Mouse (Mus musculus): ENCODE measurements around the gene Smco4. TPM values are rescaled to one million over a fixed set of nuclear protein-coding genes. Genes with fewer than 3 reads are reported as not detected.
A peak's percentile ranks its signal among the peaks of the same experiment; 100 is the strongest.
"Not testable (repeated sequence)": the region's sequence is repeated elsewhere in the genome, so short reads cannot be mapped to it uniquely, and the experiment has no call there.

Gene Smco4
- 1 to 10 TPM; 6.6 to 9.6 (median 8.9) TPM for total RNA-seq (2022)

GRCm38 (mm10) chr9:15493235-15493924 is at the start of gene Smco4:
TSS of gene Smco4 (plus strand) at chr9:15493432.
- DNase-seq (ENCODE audit: low spot score in 2 of 2) = peak in 1 of 2 experiments; percentile 34

GRCm38 (mm10) chr9:15447397-15447796 is 45.8 kb upstream of the Smco4 start:
- DNase-seq (ENCODE audit: low spot score in 2 of 2) = no peak

- no peak for DNase-seq (ENCODE audit: low spot score in 2 of 2)
These were observed 42.3 kb upstream of the Smco4 start for GRCm38 (mm10) chr9:15450921-15451320.

GRCm38 (mm10) chr9:15472256-15472655 is 21.0 kb upstream of the Smco4 start:
- DNase-seq (ENCODE audit: low spot score in 2 of 2) = no peak

GRCm38 (mm10) chr9:15473206-15473605 is 20.0 kb upstream of the Smco4 start:
- DNase-seq (ENCODE audit: low spot score in 2 of 2) = no peak

GRCm38 (mm10) chr9:15477556-15477955 is 15.7 kb upstream of the Smco4 start:
- DNase-seq (ENCODE audit: low spot score in 2 of 2) = no peak

- no peak for DNase-seq (ENCODE audit: low spot score in 2 of 2)
These were observed 5.4 kb upstream of the Smco4 start for GRCm38 (mm10) chr9:15487682-15488424.

- no peak for DNase-seq (ENCODE audit: low spot score in 2 of 2)
These were observed 3.9 kb upstream of the Smco4 start for GRCm38 (mm10) chr9:15489293-15489692.

GRCm38 (mm10) chr9:15490331-15491100 is 2.7 kb upstream of the Smco4 start:
- DNase-seq (ENCODE audit: low spot score in 2 of 2) = no peak

- DNase-seq (ENCODE audit: low spot score in 2 of 2) = no peak
These were observed 1.5 kb upstream of the Smco4 start for GRCm38 (mm10) chr9:15491686-15492085.

- DNase-seq (ENCODE audit: low spot score in 2 of 2) = no peak
These were observed 831 bp upstream of the Smco4 start for GRCm38 (mm10) chr9:15492401-15492800.

- DNase-seq (ENCODE audit: low spot score in 2 of 2) = peak; percentile 29 to 60
These were observed 810 bp downstream of the Smco4 start for GRCm38 (mm10) chr9:15493925-15494558.

- DNase-seq (ENCODE audit: low spot score in 2 of 2) = not testable (repeated sequence)
These were observed 2.0 kb downstream of the Smco4 start for GRCm38 (mm10) chr9:15495281-15495680.

GRCm38 (mm10) chr9:15495921-15496577 is 2.8 kb downstream of the Smco4 start:
- DNase-seq (ENCODE audit: low spot score in 2 of 2) = no peak

- no peak for DNase-seq (ENCODE audit: low spot score in 2 of 2)
These were observed 6.8 kb downstream of the Smco4 start for GRCm38 (mm10) chr9:15500025-15500424.

GRCm38 (mm10) chr9:15501319-15502256 is 8.4 kb downstream of the Smco4 start:
- DNase-seq (ENCODE audit: low spot score in 2 of 2) = no peak

GRCm38 (mm10) chr9:15502476-15502875 is 9.2 kb downstream of the Smco4 start:
- no peak for DNase-seq (ENCODE audit: low spot score in 2 of 2)

- DNase-seq (ENCODE audit: low spot score in 2 of 2) = no peak
These were observed 10.1 kb downstream of the Smco4 start for GRCm38 (mm10) chr9:15503307-15503706.

GRCm38 (mm10) chr9:15503827-15504226 is 10.6 kb downstream of the Smco4 start:
- no peak for DNase-seq (ENCODE audit: low spot score in 2 of 2)

- no peak for DNase-seq (ENCODE audit: low spot score in 2 of 2)
These were observed 12.1 kb downstream of the Smco4 start for GRCm38 (mm10) chr9:15505288-15505687.

Data from layer of hippocampus, adult 8-10 months (tissue).